Mouse (Mus musculus) C2C12 (cell line): ENCODE results near the gene Pdlim5. TPM values are rescaled to one million over a fixed set of nuclear protein-coding genes. Genes with fewer than 3 reads are reported as not detected.

Source experiments
- H3K27me3 ChIP-seq: one replicate; pipeline ENCODE4 v1.6.1; 2011; ENCODE audit not compliant: control insufficient read depth, insufficient read depth, insufficient read length
- H3K36me3 ChIP-seq: one replicate; pipeline ENCODE4 v1.6.1; 2011; ENCODE audit not compliant: control insufficient read depth, insufficient read depth
- H3K4me3 ChIP-seq: one replicate; pipeline ENCODE4 v1.5.1; 2011; ENCODE audit warnings: mild to moderate bottlenecking, control low read depth; ENCODE audit not compliant: poor library complexity, insufficient read depth, severe bottlenecking
- H3K79me2 ChIP-seq: one replicate; pipeline ENCODE4 v1.6.1; 2011; ENCODE audit not compliant: control insufficient read depth, insufficient read depth
- H3K79me3 ChIP-seq: one replicate; pipeline ENCODE4 v1.6.1; 2011; ENCODE audit warnings: low read depth, control low read depth
- H3ac ChIP-seq: one replicate; pipeline ENCODE3; 2011; ENCODE audit warnings: low read depth; ENCODE audit not compliant: control insufficient read depth, insufficient read length
- CEBPB ChIP-seq: IDR thresholded peaks from one replicate; pipeline ENCODE4 v1.6.1; 2011; ENCODE audit warnings: low read depth, mild to moderate bottlenecking, control low read depth, moderate library complexity
- CTCF ChIP-seq: IDR thresholded peaks from one replicate; pipeline ENCODE4 v1.5.1; 2011; ENCODE audit not compliant: control insufficient read depth, insufficient read depth, insufficient read length
- FOSL1 ChIP-seq: IDR thresholded peaks from one replicate; pipeline ENCODE4 v1.8.0; 2011; ENCODE audit warnings: mild to moderate bottlenecking, low read length; ENCODE audit not compliant: poor library complexity, insufficient read depth, severe bottlenecking
- MAX ChIP-seq: IDR thresholded peaks from one replicate; pipeline ENCODE4 v1.6.1; 2011; ENCODE audit warnings: mild to moderate bottlenecking, control low read depth
- MYOD1 ChIP-seq: IDR thresholded peaks from one replicate; pipeline ENCODE4 v1.6.1; 2011; ENCODE audit warnings: low read depth; ENCODE audit not compliant: control insufficient read depth, insufficient read length
- MYOG ChIP-seq: IDR thresholded peaks from one replicate; pipeline ENCODE4 v1.6.1; 2011; ENCODE audit not compliant: control insufficient read depth, insufficient read length; ENCODE audit errors: extremely low read depth
- USF1 ChIP-seq: IDR thresholded peaks from one replicate; pipeline ENCODE4 v1.6.1; 2011; ENCODE audit warnings: low read depth, mild to moderate bottlenecking, control low read depth, moderate library complexity
- polyA plus RNA-seq: library from polyadenylated mRNA; unstranded; fragments of >200 nt; fragmentation: generic; extraction: Trizol; gene quantifications from one replicate; pipeline ENCODE4 v1.2.1, GENCODE M21; 2012; ENCODE audit warnings: missing spikeins

The Pdlim5 gene
- polyA plus RNA-seq, 1 experiment = 40.0 TPM

GRCm38 (mm10) chr3:142376638-142377037, 18.9 kb downstream of the Pdlim5 start:
- no peak for TF ChIP-seq MYOG
- TF ChIP-seq CTCF = no peak
- no peak for TF ChIP-seq USF1
- no peak for TF ChIP-seq MAX
- no peak for TF ChIP-seq MYOD1
- TF ChIP-seq FOSL1 = no peak
- no peak overlapping the region for H3K4me3 ChIP-seq
- H3K79me3 ChIP-seq = peaks cover 62% of the 10 kb centered on the region
- H3K27me3 ChIP-seq = no peaks in the 10 kb centered on the region
- H3K79me2 ChIP-seq = peaks cover 81% of the 10 kb centered on the region
- peaks cover 44% of the 10 kb centered on the region for H3K36me3 ChIP-seq
- no peak overlapping the region for H3ac ChIP-seq

DNA sequence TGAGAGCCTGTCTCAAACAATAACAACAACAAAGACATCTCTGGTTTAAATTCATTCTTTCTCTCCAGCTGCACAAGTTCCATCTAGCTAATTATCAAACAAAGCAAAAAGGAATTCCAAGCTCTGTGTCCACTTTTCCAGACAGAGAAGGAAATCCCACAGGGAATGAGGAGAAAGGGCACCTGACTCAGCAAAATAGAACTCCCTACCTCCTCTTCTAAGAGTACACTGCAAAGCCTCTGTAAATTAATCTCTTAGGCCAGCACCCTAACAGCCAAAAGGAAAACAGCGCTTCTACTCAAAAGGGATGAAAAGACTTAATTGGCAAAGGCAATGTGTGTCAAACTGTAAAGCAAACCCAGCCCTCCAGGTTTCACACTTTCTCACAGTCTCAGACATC, 20.4 kb downstream of the Pdlim5 start:
- H3ac ChIP-seq = no peak overlapping the region
- TF ChIP-seq CTCF (no peak), MYOD1 (no peak), CEBPB (no peak), FOSL1 (no peak)
- no peaks in the 10 kb centered on the region for H3K27me3 ChIP-seq
- H3K79me3 ChIP-seq = peaks cover 62% of the 10 kb centered on the region
- peaks cover 35% of the 10 kb centered on the region for H3K36me3 ChIP-seq
- peaks cover 80% of the 10 kb centered on the region for H3K79me2 ChIP-seq
- no peak overlapping the region for H3K4me3 ChIP-seq

DNA sequence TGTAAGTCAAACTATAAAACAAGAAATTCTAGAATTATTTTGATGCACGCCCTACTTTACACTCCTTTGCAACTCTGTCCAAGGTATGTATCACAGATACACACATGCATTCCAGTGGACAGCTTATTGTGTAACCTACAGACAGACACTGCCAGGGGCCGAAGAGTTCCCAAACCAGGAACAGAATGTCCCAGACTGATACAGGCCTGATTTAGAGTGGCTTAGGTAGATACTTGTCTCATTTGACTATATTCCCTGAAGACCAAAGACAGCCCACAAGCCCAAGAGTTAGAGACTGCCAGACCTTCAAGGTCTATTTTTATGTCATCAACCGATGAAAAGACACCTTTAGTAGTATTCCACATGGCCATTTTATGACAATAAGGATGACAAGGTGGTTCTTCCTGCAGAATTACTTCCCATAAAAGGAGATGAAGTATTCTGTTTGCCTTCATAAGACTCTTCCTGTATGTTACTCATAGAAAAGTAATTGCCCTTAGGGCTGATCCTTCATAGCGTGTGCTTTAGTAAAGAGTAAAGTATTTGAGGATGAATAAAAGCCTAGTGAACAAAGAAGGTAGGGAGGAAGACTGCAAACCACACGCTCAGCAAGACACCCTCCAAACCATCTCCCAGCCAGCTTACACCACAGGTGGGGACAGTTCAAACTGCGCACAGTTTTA, 22.9 kb downstream of the Pdlim5 start:
- no peak overlapping the region for H3ac ChIP-seq
- peaks cover 25% of the 10 kb centered on the region for H3K36me3 ChIP-seq
- H3K27me3 ChIP-seq = no peaks in the 10 kb centered on the region
- H3K4me3 ChIP-seq = no peak overlapping the region
- peaks cover 80% of the 10 kb centered on the region for H3K79me2 ChIP-seq
- peaks cover 51% of the 10 kb centered on the region for H3K79me3 ChIP-seq
- TF ChIP-seq FOSL1 (no peak), CEBPB (no peak), MAX (no peak), MYOG (no peak), USF1 (no peak), MYOD1 (no peak), CTCF (no peak)

DNA sequence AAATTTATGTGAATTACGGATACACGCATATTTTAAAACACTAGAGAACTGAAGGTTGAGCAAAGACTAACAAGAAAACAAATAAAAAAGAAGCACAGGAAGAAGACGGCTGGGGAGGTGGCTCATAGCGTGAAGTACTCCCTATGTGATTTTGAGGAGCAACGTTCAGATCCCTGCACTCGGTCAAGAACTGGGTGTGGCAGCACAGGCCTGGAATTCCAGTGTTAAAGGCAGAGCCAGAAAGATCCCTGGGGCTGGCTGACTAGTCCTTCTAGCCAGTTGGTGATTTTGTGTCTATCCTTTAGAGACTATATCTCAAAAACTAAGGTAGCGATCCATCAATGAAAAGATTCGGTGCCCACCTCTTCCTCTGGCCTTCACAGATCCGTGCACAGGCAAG, 27.1 kb downstream of the Pdlim5 start:
- peaks cover 91% of the 10 kb centered on the region for H3K79me2 ChIP-seq
- H3K27me3 ChIP-seq = no peaks in the 10 kb centered on the region
- H3ac ChIP-seq = no peak overlapping the region
- H3K79me3 ChIP-seq = peaks cover 37% of the 10 kb centered on the region
- TF ChIP-seq MYOD1 = no peak
- no peak for TF ChIP-seq MAX
- no peak for TF ChIP-seq FOSL1
- TF ChIP-seq USF1 = no peak
- no peak for TF ChIP-seq CTCF
- no peak for TF ChIP-seq CEBPB
- TF ChIP-seq MYOG = no peak
- H3K4me3 ChIP-seq = no peak overlapping the region
- H3K36me3 ChIP-seq = peaks cover 5% of the 10 kb centered on the region

DNA sequence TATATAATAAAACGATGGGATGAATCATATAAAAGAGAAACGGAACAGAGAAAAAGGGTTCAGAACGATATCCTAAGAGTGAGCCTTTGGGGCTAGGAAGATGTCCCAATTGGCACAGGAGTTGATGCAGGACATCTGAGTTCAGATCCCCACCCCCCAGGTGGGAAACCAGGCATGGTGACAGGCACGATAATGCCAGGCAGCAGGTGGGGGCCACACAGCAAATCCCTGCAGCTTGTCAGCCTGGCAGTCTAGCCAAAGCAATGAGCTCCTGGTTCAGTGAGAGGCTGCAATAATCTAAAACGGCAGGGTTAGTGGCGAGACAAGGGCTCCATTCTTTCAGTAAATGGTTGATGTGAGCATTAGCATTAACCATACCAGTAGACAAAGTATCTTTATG, 33.4 kb downstream of the Pdlim5 start:
- Histone ChIP-seq H3K36me3 (peaks cover 8% of the 10 kb centered on the region), H3K4me3 (no peak overlapping the region), H3K27me3 (no peaks in the 10 kb centered on the region), H3ac (no peak overlapping the region), H3K79me3 (peaks cover 44% of the 10 kb centered on the region), H3K79me2 (peaks cover 91% of the 10 kb centered on the region)
- TF ChIP-seq USF1 = no peak
- TF ChIP-seq MYOD1 = peak; percentile 68

- Histone ChIP-seq H3K27me3 (no peaks in the 10 kb centered on the region), H3ac (no peak overlapping the region), H3K79me3 (peaks cover 66% of the 10 kb centered on the region), H3K36me3 (peaks cover 8% of the 10 kb centered on the region), H3K79me2 (peaks cover 93% of the 10 kb centered on the region), H3K4me3 (no peak overlapping the region)
- TF ChIP-seq MYOD1 = peak; percentile 65
- no peak for TF ChIP-seq CTCF
- TF ChIP-seq FOSL1 = peak; percentile 71
Observed at GRCm38 (mm10) chr3:142358951-142359350, 36.5 kb downstream of the Pdlim5 start.
